Mouse (Mus musculus): ENCODE data around the gene Vps41.
A peak's percentile ranks its signal among the peaks of the same experiment; 100 is the strongest.

The Vps41 gene

GRCm38 (mm10) chr13:18791724-18792123 is 74.6 kb downstream of the Vps41 start:
- DNase-seq (ENCODE audit: extremely low read depth, low read depth) = no peak

- no peak for DNase-seq (ENCODE audit: extremely low read depth, low read depth)
Measured at GRCm38 (mm10) chr13:18794454-18794853, 77.4 kb downstream of the Vps41 start.

GRCm38 (mm10) chr13:18797555-18797954 is 80.5 kb downstream of the Vps41 start:
- no peak for DNase-seq (ENCODE audit: extremely low read depth, low read depth)

- DNase-seq (ENCODE audit: extremely low read depth, low read depth) = no peak
Measured at GRCm38 (mm10) chr13:18800434-18800833, 83.3 kb downstream of the Vps41 start.

GRCm38 (mm10) chr13:18809465-18809864 is 92.4 kb downstream of the Vps41 start:
- no peak for DNase-seq (ENCODE audit: extremely low read depth, low read depth)

GRCm38 (mm10) chr13:18809978-18810675 is 93.0 kb downstream of the Vps41 start:
- DNase-seq (ENCODE audit: extremely low read depth, low read depth) = peak; percentile 22

GRCm38 (mm10) chr13:18824420-18825123 is 107.5 kb downstream of the Vps41 start:
- DNase-seq (ENCODE audit: extremely low read depth, low read depth) = no peak

GRCm38 (mm10) chr13:18827029-18827428 is 109.9 kb downstream of the Vps41 start:
- DNase-seq (ENCODE audit: extremely low read depth, low read depth) = no peak

- no peak for DNase-seq (ENCODE audit: extremely low read depth, low read depth)
Measured at GRCm38 (mm10) chr13:18830486-18830885, 113.4 kb downstream of the Vps41 start.

GRCm38 (mm10) chr13:18839231-18839630 is 122.1 kb downstream of the Vps41 start:
- DNase-seq (ENCODE audit: extremely low read depth, low read depth) = no peak

GRCm38 (mm10) chr13:18840366-18840765 is 123.3 kb downstream of the Vps41 start:
- no peak for DNase-seq (ENCODE audit: extremely low read depth, low read depth)

- no peak for DNase-seq (ENCODE audit: extremely low read depth, low read depth)
Measured at GRCm38 (mm10) chr13:18841019-18841418, 123.9 kb downstream of the Vps41 start.

GRCm38 (mm10) chr13:18841752-18842282 is 124.7 kb downstream of the Vps41 start:
- DNase-seq (ENCODE audit: extremely low read depth, low read depth) = no peak

GRCm38 (mm10) chr13:18842556-18842955 is 125.5 kb downstream of the Vps41 start:
- no peak for DNase-seq (ENCODE audit: extremely low read depth, low read depth)

GRCm38 (mm10) chr13:18843546-18843945 is 126.5 kb downstream of the Vps41 start:
- DNase-seq (ENCODE audit: extremely low read depth, low read depth) = no peak

- DNase-seq (ENCODE audit: extremely low read depth, low read depth) = no peak
Measured at GRCm38 (mm10) chr13:18847386-18847785, 130.3 kb downstream of the Vps41 start.

GRCm38 (mm10) chr13:18849563-18849962 is 132.5 kb downstream of the Vps41 start:
- DNase-seq (ENCODE audit: extremely low read depth, low read depth) = no peak

GRCm38 (mm10) chr13:18851182-18851581 is 134.1 kb downstream of the Vps41 start:
- DNase-seq (ENCODE audit: extremely low read depth, low read depth) = no peak

- DNase-seq (ENCODE audit: extremely low read depth, low read depth) = no peak
Measured at GRCm38 (mm10) chr13:18852718-18853117, 135.6 kb downstream of the Vps41 start.

- DNase-seq (ENCODE audit: extremely low read depth, low read depth) = no peak
Measured at GRCm38 (mm10) chr13:18856026-18856802, 139.1 kb downstream of the Vps41 start.

GRCm38 (mm10) chr13:18858183-18858582 is 141.1 kb downstream of the Vps41 start:
- DNase-seq (ENCODE audit: extremely low read depth, low read depth) = no peak

GRCm38 (mm10) chr13:18859389-18859788 is 142.3 kb downstream of the Vps41 start:
- DNase-seq (ENCODE audit: extremely low read depth, low read depth) = no peak

All from MEL-GATA-1-ER (cell line).